ENCODE assay signal across 8 mouse cellular contexts in genomic region chr11:75769206-75769605, GRCm38 (mm10). TPM values are rescaled to one million over a fixed set of nuclear protein-coding genes. Genes with fewer than 3 reads are reported as not detected.
A peak's percentile ranks its signal among the peaks of the same experiment; 100 is the strongest.
DNase-seq lines count a peak whose midpoint lies in the region; ATAC-seq and TF ChIP-seq lines count a peak whose summit lies in the region.

No protein-coding gene starts in this region.

- no peak overlapping the region for H3K27ac ChIP-seq in CH12.LX (ENCODE audit: insufficient read depth, low read depth)
- H3K27ac ChIP-seq in forebrain, embryonic 10.5 days = 0 out of 2 replicates have a peak overlapping the region, but pooled peaks have one; percentile 48
- H3K27ac ChIP-seq in heart, embryonic 15.5 days = peak overlapping the region; percentile 44
- no peak overlapping the region for H3K27ac ChIP-seq in liver, embryonic 13.5 days
- 0 out of 2 replicates have a peak overlapping the region, but pooled peaks have one; percentile 48 for H3K27ac ChIP-seq in stomach, embryonic 15.5 days

- H3K4me2 ChIP-seq in CH12.LX (ENCODE audit: insufficient read depth, low read depth, poor library complexity, severe bottlenecking) = peak overlapping the region; percentile 24
- H3K4me2 ChIP-seq in heart, embryonic 15.5 days = peak overlapping the region; percentile 45
- H3K4me2 ChIP-seq in liver, embryonic 13.5 days = peak overlapping the region; percentile 51
- peak overlapping the region; percentile 45 for H3K4me2 ChIP-seq in stomach, embryonic 15.5 days

- TF ChIP-seq RAD21 in CH12.LX (IDR thresholded peaks at IDR 0.05; ENCODE audit: low read depth, low read length) = no peak

- no peak overlapping the region for H3K9ac ChIP-seq in CH12.LX (ENCODE audit: insufficient read depth, low read depth)
- no peak overlapping the region for H3K9ac ChIP-seq in heart, embryonic 15.5 days
- H3K9ac ChIP-seq in liver, embryonic 13.5 days = no peak overlapping the region; the same call in 1 of the 2 replicates
- H3K9ac ChIP-seq in stomach, embryonic 15.5 days = no peak overlapping the region

- no peak overlapping the region for H3K4me3 ChIP-seq in CH12.LX (replicated peaks in 1 of 3; ENCODE audit: low read depth in 2 of 3, low read length in 2 of 3, poor library complexity in 1 of 3)
- H3K4me3 ChIP-seq in forebrain, embryonic 10.5 days = peak overlapping the region; percentile 28; the same call in 1 of the 2 replicates
- no peak overlapping the region for H3K4me3 ChIP-seq in heart, embryonic 15.5 days
- peak overlapping the region; percentile 17; the same call in 1 of the 2 replicates for H3K4me3 ChIP-seq in liver, embryonic 13.5 days (replicated peaks)
- 0 out of 2 replicates have a peak overlapping the region, but pooled peaks have one; percentile 11 for H3K4me3 ChIP-seq in stomach, embryonic 15.5 days (replicated peaks)

- H3K9me3 ChIP-seq in CH12.LX (replicated peaks; ENCODE audit: low read length) = no peaks in the 10 kb centered on the region
- no peaks in the 10 kb centered on the region for H3K9me3 ChIP-seq in forebrain, embryonic 10.5 days
- H3K9me3 ChIP-seq in heart, embryonic 15.5 days (replicated peaks) = no peaks in the 10 kb centered on the region
- H3K9me3 ChIP-seq in liver, embryonic 13.5 days (replicated peaks) = no peaks in the 10 kb centered on the region
- H3K9me3 ChIP-seq in stomach, embryonic 15.5 days = no peaks in the 10 kb centered on the region

- under 1% methylated on average over 23 of the region's 23 CpGs for WGBS in forebrain, embryonic 10.5 days
- WGBS in heart, embryonic 15.5 days = under 1% methylated on average over 23 of the region's 23 CpGs
- WGBS in liver, embryonic 13.5 days (ENCODE audit: insufficient replicate concordance) = 1% methylated on average over 23 of the region's 23 CpGs
- under 1% methylated on average over 23 of the region's 23 CpGs for WGBS in stomach, embryonic 15.5 days

- TF ChIP-seq POLR2A in CH12.LX (IDR thresholded peaks at IDR 0.05; ENCODE audit: low read depth, low read length) = no peak

- dilution Hi-C loops in CH12.LX (cut with MboI; ENCODE audit: extremely low pct_ligation_motif_present, extremely low pct_unique_long_range_greater_than_20kb, low sequenced_read_pairs) = no loop called here

- H3K79me2 ChIP-seq in CH12.LX (replicated peaks; ENCODE audit: control insufficient read depth, extremely low read depth, insufficient read depth, poor library complexity, severe bottlenecking) = peaks cover 9% of the 10 kb centered on the region

- H3K4me1 ChIP-seq in CH12.LX (ENCODE audit: control insufficient read depth in 1 of 2, insufficient read depth in 2 of 2) = peaks cover 5 to 51% of the 10 kb centered on the region in 2 experiments
- H3K4me1 ChIP-seq in forebrain, embryonic 10.5 days = peaks cover 14% of the 10 kb centered on the region
- peaks cover 10% of the 10 kb centered on the region for H3K4me1 ChIP-seq in heart, embryonic 15.5 days (replicated peaks)
- peaks cover 13% of the 10 kb centered on the region for H3K4me1 ChIP-seq in liver, embryonic 13.5 days (replicated peaks)
- peaks cover 3% of the 10 kb centered on the region; the same call in 1 of the 2 replicates for H3K4me1 ChIP-seq in stomach, embryonic 15.5 days

- DNase-seq in CH12.LX (ENCODE audit: extremely low read depth) = peak; percentile 90
- DNase-seq in c-Kit-positive CD71-negative TER-119-negative erythroid progenitor cells, embryonic 14.5 days (ENCODE audit: low read depth) = peak; percentile 67
- peak; percentile 92 for DNase-seq in forebrain, embryonic 10.5 days (ENCODE audit: extremely low spot score, low spot score)
- DNase-seq in kidney, postnatal 25 days = peak; percentile 92 to 95
- DNase-seq in liver, embryonic 13.5 days = peak; percentile 75
- DNase-seq in neural tube, embryonic 10.5 days (ENCODE audit: extremely low spot score, low spot score) = peak; percentile 95

- peak in 1 of 2 experiments; percentile 49 for TF ChIP-seq CTCF in CH12.LX (conservative IDR thresholded peaks at IDR 0.05 in 1 of 2, IDR thresholded peaks at IDR 0.05 in 1 of 2; ENCODE audit: low read depth in 2 of 2, low read length in 2 of 2)

- peaks cover 20 to 40% of the 10 kb centered on the region in 2 experiments for H3K36me3 ChIP-seq in CH12.LX (replicated peaks in 1 of 2; ENCODE audit: control insufficient read depth in 1 of 2, insufficient read depth in 1 of 2, low read length in 1 of 2)
- peaks cover 38% of the 10 kb centered on the region for H3K36me3 ChIP-seq in forebrain, embryonic 10.5 days (replicated peaks)
- peaks cover 31% of the 10 kb centered on the region for H3K36me3 ChIP-seq in heart, embryonic 15.5 days
- H3K36me3 ChIP-seq in liver, embryonic 13.5 days = peaks cover 27% of the 10 kb centered on the region
- peaks cover 17% of the 10 kb centered on the region for H3K36me3 ChIP-seq in stomach, embryonic 15.5 days

- in situ Hi-C loops in CH12.LX (cut with MboI; ENCODE audit: low pct_ligation_motif_present, low pct_unique_long_range_greater_than_20kb, low sequenced_read_pairs) = no loop called here

- no peak for TF ChIP-seq EP300 in CH12.LX (IDR thresholded peaks at IDR 0.05; ENCODE audit: low read length)

- ATAC-seq in heart, embryonic 15.5 days (replicated peaks; ENCODE audit: insufficient number of reproducible peaks, insufficient read depth, low FRiP score, low read depth) = peak; percentile 90
- ATAC-seq in liver, embryonic 13.5 days (ENCODE audit: low read depth) = peak; percentile 91
- ATAC-seq in stomach, embryonic 15.5 days (ENCODE audit: insufficient read depth, low FRiP score, low read depth) = peak; percentile 89

- peaks cover 9% of the 10 kb centered on the region for H3K27me3 ChIP-seq in CH12.LX (replicated peaks)
- H3K27me3 ChIP-seq in forebrain, embryonic 10.5 days (ENCODE audit: poor library complexity, severe bottlenecking) = no peaks in the 10 kb centered on the region; the same call in 1 of the 2 replicates
- H3K27me3 ChIP-seq in heart, embryonic 15.5 days = no peaks in the 10 kb centered on the region
- no peaks in the 10 kb centered on the region for H3K27me3 ChIP-seq in liver, embryonic 13.5 days
- H3K27me3 ChIP-seq in stomach, embryonic 15.5 days (replicated peaks) = no peaks in the 10 kb centered on the region

TF ChIP-seq in CH12.LX, 34 proteins besides CTCF, POLR2A, EP300 and RAD21:
- TF ChIP-seq IRF4 (IDR thresholded peaks at IDR 0.05; ENCODE audit: low read depth, low read length) (no peak), POLR2AphosphoS2 (IDR thresholded peaks at IDR 0.05; ENCODE audit: low read depth, low read length) (peak; percentile 51; the same call in 1 of the 2 replicates), HCFC1 (IDR thresholded peaks at IDR 0.05; ENCODE audit: low read depth, low read length) (no peak), MYC (IDR thresholded peaks at IDR 0.05; ENCODE audit: low read depth, low read length) (no peak), TBP (conservative IDR thresholded peaks at IDR 0.05; ENCODE audit: low read depth, low read length) (0 out of 2 replicates have a peak, but pooled peaks have one; percentile 27), UBTF (IDR thresholded peaks at IDR 0.05; ENCODE audit: low read depth, low read length) (no peak), KAT2A (IDR thresholded peaks at IDR 0.05; ENCODE audit: insufficient replicate concordance, low read length) (no peak), MAX (IDR thresholded peaks at IDR 0.05; ENCODE audit: low read length) (no peak), ETS1 (conservative IDR thresholded peaks at IDR 0.05; ENCODE audit: low read depth, low read length) (no peak)

RNA-seq across cellular contexts. Expression of gene Doc2b, which starts 26.6 kb away (rescaled TPM):
- total RNA-seq in CH12.LX (2012; rRNA removed) (0.04 TPM in 1 of 2 replicates, not detected in the other), CH12.LX (2014; rRNA removed) (not detected in 2 replicates)
- not detected in 2 replicates for polyA plus RNA-seq in CH12.LX (2012; ENCODE audit: insufficient read length, low read depth)
- polyA plus RNA-seq in forebrain, embryonic 10.5 days (2016; fragmentation: Nextera tagmentation; extraction: Ambion mirVana) = 0.10 and 0.17 TPM in 2 replicates
- polyA plus RNA-seq in heart, embryonic 15.5 days (2015; fragmentation: Nextera tagmentation; extraction: Ambion mirVana) = 0.13 and 0.51 TPM in 2 replicates
- 0.05 and 0.06 TPM in 2 replicates for polyA plus RNA-seq in liver, embryonic 13.5 days (2015; fragmentation: Nextera tagmentation; extraction: Ambion mirVana)
- 1.4 and 1.5 TPM in 2 replicates for polyA plus RNA-seq in stomach, embryonic 15.5 days (2015; fragmentation: Nextera tagmentation; extraction: Ambion mirVana)

RNA-seq across cellular contexts. Expression of gene Ywhae, which starts 36.5 kb away (rescaled TPM):
- total RNA-seq in CH12.LX (2012; rRNA removed) (348 and 421 TPM in 2 replicates), CH12.LX (2014; rRNA removed) (129 and 130 TPM in 2 replicates)
- polyA plus RNA-seq in CH12.LX (2012; ENCODE audit: insufficient read length, low read depth) = 1,436 and 1,665 TPM in 2 replicates
- polyA plus RNA-seq in forebrain, embryonic 10.5 days (2016; fragmentation: Nextera tagmentation; extraction: Ambion mirVana) = 1,332 and 1,366 TPM in 2 replicates
- polyA plus RNA-seq in heart, embryonic 15.5 days (2015; fragmentation: Nextera tagmentation; extraction: Ambion mirVana) = 611 and 667 TPM in 2 replicates
- polyA plus RNA-seq in liver, embryonic 13.5 days (2015; fragmentation: Nextera tagmentation; extraction: Ambion mirVana) = 325 and 423 TPM in 2 replicates
- 701 and 790 TPM in 2 replicates for polyA plus RNA-seq in stomach, embryonic 15.5 days (2015; fragmentation: Nextera tagmentation; extraction: Ambion mirVana)

Comparison
In these comparisons a context has a peak if more than half of its experiments do, and no peak if none do; other contexts are left out.
1. H3K27ac ChIP-seq: peak in forebrain, embryonic 10.5 days (single experiment), heart, embryonic 15.5 days (single experiment) and stomach, embryonic 15.5 days (single experiment); none in CH12.LX (single experiment) and liver, embryonic 13.5 days (single experiment).
2. H3K4me3 ChIP-seq: peak in forebrain, embryonic 10.5 days (single experiment), liver, embryonic 13.5 days (single experiment) and stomach, embryonic 15.5 days (single experiment); none in CH12.LX (0 of 3) and heart, embryonic 15.5 days (single experiment).
3. Peak in every context shown above with its lines, with median percentiles within 50 percentile points of each other: DNase-seq, H3K4me2 ChIP-seq and ATAC-seq.